Comparison of ENCODE assay signal across 9 mouse cellular contexts in genomic region chrX:167032586-167032985, GRCm38 (mm10).
DNase-seq lines count a peak whose midpoint lies in the region; ATAC-seq lines count a peak whose summit lies in the region.
"Had no signal": no experiment of that assay in that cellular context is flagged by ENCODE, and none has a peak within 500 bp of the region (broad histone marks: within the 10 kb centered on the region; RNA-seq: fewer than 3 reads in every experiment).

No protein-coding gene starts in this region.

- ATAC-seq in heart, embryonic 15.5 days (replicated peaks; ENCODE audit: insufficient number of reproducible peaks, insufficient read depth, low FRiP score, low read depth): no peak
- peak; percentile 36; the same call in 1 of the 2 replicates for ATAC-seq in limb, embryonic 13.5 days (ENCODE audit: low FRiP score, low read depth)
- no peak for ATAC-seq in cerebellum, adult (ENCODE audit: insufficient number of reproducible peaks, low FRiP score, low TSS enrichment)

- no peaks in the 10 kb centered on the region for H3K9me3 ChIP-seq in heart, embryonic 15.5 days (replicated peaks)
- no peaks in the 10 kb centered on the region for H3K9me3 ChIP-seq in limb, embryonic 13.5 days

- peak overlapping the region; percentile 37; the same call in 1 of the 2 replicates for H3K27ac ChIP-seq in heart, embryonic 15.5 days
- H3K27ac ChIP-seq in limb, embryonic 13.5 days: no peak overlapping the region

- no peaks in the 10 kb centered on the region for H3K27me3 ChIP-seq in heart, embryonic 15.5 days
- peaks cover 20% of the 10 kb centered on the region; the same call in 1 of the 2 replicates for H3K27me3 ChIP-seq in limb, embryonic 13.5 days

- 0 out of 2 replicates have a peak, but pooled peaks cover 2% of the 10 kb centered on the region for H3K4me1 ChIP-seq in heart, embryonic 15.5 days (replicated peaks)
- H3K4me1 ChIP-seq in limb, embryonic 13.5 days: no peaks in the 10 kb centered on the region

- H3K9ac ChIP-seq in heart, embryonic 15.5 days: no peak overlapping the region
- no peak overlapping the region for H3K9ac ChIP-seq in limb, embryonic 13.5 days

- 34% methylated on average over 3 of the region's 3 CpGs for WGBS in heart, embryonic 15.5 days
- 51% methylated on average over 3 of the region's 3 CpGs for WGBS in limb, embryonic 13.5 days

- DNase-seq in urinary bladder, postnatal 14 days (ENCODE audit: low spot score): peak; percentile 4
- no peak for DNase-seq in urinary bladder, adult 2 months (ENCODE audit: low spot score)
- DNase-seq in right cerebral cortex, postnatal 10 days (ENCODE audit: low spot score in 2 of 2): no peak
- no peak for DNase-seq in right cerebral cortex, adult 2 months (ENCODE audit: low spot score in 2 of 2)
- no peak for DNase-seq in ovary, postnatal 14 days (ENCODE audit: low spot score)
- DNase-seq: cerebellum, adult 9-11 months had no signal

- H3K4me3 ChIP-seq in heart, embryonic 15.5 days: no peak overlapping the region
- no peak overlapping the region for H3K4me3 ChIP-seq in limb, embryonic 13.5 days

- H3K36me3 ChIP-seq in heart, embryonic 15.5 days: no peaks in the 10 kb centered on the region
- H3K36me3 ChIP-seq in limb, embryonic 13.5 days: no peaks in the 10 kb centered on the region

- H3K4me2 ChIP-seq in heart, embryonic 15.5 days: no peak overlapping the region
- H3K4me2 ChIP-seq in limb, embryonic 13.5 days (replicated peaks): no peak overlapping the region
